Mouse (Mus musculus): ENCODE measurements at regions not wholly inside any gene's neighbourhood (a gene's known extent, or its start where the extent isn't known, plus 50 kb on each side); places are given as distances from the start of the nearest gene placed in this dataset.
A peak's percentile ranks its signal among the peaks of the same experiment; 100 is the strongest.
"Not testable (repeated sequence)": the region's sequence is repeated elsewhere in the genome, so short reads cannot be mapped to it uniquely, and the experiment has no call there.

DNA sequence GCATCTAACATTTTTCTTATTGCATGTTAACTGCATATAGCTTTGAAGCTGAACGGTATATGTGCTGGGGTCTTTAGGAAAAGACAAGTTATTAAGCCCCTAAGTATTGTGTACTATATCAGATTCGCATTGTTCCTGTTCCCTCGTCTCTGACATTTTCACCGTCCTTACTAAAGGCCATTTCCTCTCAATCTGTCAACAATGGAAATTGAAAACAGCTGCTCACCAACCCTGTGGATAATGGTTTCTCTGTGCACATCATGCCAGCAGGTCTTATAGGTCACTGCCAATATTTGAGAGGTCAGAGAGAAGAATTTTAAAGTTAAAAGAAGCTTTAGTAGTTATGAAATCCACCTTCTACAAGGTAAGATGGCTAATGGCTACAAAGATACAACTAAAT is 797.4 kb upstream of the Impad1 start:
- DNase-seq (ENCODE audit: low spot score), result no peak

GRCm38 (mm10) chr4:5587465-5587864 is 794.3 kb upstream of the Impad1 start:
- DNase-seq (ENCODE audit: low spot score), result no peak

GRCm38 (mm10) chr4:5585205-5585604 is 792.0 kb upstream of the Impad1 start:
- no peak for DNase-seq (ENCODE audit: low spot score)

GRCm38 (mm10) chr4:5583989-5584677 is 791.0 kb upstream of the Impad1 start:
- DNase-seq (ENCODE audit: low spot score), result peak; percentile 4

GRCm38 (mm10) chr4:5568076-5568475 is 774.9 kb upstream of the Impad1 start:
- DNase-seq (ENCODE audit: low spot score), result no peak

DNA sequence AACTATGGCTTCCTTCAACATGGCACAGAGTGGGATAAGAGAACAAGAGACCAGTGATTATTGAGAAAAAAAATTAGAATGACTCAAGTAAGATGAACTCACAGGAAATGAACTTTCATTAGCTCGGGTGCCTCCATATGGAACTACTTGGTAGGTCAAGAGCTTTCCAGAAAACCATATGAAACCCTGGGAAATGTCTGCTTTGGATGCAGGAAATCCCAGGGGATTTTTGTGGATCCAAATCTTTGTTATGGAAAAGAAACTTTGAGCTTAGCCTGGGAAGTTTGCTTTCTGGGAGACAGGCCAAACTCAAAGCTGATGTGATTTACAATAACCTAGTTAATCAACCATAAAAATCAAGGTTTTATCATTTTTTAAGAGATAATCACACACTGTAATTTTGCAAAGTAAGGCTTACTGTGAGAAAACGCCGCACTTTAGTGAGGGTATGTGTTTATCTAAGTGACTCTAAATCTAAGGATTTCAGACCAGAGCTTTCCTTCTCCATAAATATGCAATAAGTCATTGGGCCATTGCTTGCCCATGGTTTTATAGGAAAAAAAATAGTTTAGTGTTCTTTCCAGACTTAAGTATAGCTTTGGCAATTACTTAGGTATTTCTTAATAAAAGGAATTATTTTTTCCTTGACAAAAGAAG is 767.0 kb upstream of the Impad1 start:
- DNase-seq (ENCODE audit: low spot score), result no peak

DNA sequence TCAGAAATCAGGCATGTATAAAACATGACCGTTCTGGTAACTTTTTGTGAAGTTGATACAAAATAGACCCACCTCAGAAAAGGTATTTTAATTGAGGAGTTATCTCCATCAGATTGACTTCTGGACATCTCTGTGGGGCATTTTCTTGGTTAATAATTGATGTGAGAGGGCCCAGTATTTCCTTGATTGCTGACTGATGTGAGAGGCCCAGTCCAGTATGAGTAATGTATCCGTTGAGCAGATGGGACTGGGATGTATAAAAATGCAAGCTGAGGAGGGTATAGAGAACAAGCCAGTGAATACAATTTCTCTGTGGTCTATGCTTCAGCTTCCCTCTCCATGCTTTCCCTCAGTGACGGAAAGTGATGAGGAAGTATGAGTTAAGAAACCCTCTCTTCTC is 747.0 kb upstream of the Impad1 start:
- DNase-seq (ENCODE audit: low spot score), result no peak

DNA sequence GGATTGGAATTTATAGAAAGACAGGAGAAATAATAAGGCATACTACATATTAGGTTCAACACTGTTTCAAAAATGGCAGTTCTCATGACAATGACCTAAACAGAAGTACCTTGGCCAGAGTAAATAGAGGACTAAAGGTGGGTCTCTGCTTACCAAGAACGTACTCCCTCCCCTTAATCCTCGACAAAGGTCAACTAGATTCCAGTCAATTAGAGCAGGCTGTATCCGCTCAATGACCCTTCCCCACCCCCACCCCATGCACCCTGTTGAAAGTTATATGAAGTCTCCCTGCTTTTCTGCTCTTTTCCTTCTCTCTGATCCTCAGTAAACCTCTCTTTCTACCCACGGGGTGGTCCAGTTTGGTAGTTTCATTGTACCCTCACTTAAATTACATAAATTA is 737.3 kb upstream of the Impad1 start:
- DNase-seq (ENCODE audit: low spot score), result no peak

DNA sequence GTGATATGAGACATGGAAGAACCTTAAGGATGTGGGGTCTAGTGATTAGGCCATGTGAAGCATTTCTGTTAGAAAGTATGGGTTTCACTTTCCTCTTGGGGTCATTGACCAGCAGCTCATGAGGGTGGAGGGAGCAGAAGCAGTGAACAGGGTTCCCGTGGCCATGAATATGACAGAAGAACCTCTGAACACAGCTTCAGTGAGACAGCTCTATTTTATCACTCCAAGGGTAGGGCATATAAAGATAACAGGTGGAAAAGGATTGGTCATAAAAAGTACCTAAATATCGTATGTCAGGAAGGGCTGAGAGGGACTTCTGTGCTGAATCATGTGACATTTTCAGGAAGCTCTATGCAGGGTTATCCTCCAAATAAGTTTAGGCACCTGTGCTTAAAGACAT is 725.4 kb upstream of the Impad1 start:
- no peak for DNase-seq (ENCODE audit: low spot score)

- DNase-seq (ENCODE audit: low spot score), result not testable (repeated sequence)
Observed at GRCm38 (mm10) chr4:5515426-5515825, 722.3 kb upstream of the Impad1 start.

DNA sequence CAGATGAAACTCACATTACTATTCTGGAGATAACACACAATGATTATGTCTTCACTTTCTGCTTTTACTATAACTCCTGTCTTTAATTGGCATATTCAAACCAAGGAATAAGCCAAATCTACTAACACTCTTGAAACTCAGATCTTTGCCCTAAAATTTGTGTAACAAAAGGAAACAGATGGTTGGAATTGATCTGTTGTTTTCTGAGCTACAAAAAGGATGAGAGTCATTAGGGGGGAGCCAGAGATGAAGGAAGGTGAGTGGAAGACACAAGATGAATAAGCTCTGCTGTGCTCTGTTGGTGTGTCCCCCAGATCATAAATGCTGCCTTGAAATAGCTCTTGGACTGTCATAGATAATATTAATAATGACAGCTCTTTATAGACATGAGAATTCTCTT is 718.6 kb upstream of the Impad1 start:
- no peak for DNase-seq (ENCODE audit: low spot score)

GRCm38 (mm10) chr4:5509398-5509797 is 716.2 kb upstream of the Impad1 start:
- DNase-seq (ENCODE audit: low spot score), result no peak

DNA sequence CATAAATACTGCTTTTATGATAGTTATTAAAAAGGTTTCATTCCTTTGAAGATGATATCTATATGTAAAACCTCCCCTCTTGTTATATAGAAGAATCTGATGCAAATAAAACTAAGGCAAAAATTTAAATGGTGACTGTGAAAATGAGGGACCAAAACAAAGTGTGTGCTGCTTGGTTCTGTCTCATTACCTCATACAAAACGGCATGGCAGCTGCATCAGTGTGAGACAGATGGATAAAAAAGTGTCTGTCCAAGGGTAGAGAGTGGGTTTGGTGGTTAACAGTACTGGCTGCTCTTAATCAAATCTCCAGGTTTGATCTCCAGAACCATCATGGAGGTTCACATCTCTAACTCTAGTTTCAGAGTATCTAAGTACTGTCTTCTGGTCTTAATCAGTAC is 701.9 kb upstream of the Impad1 start:
- DNase-seq (ENCODE audit: low spot score), result no peak

DNA sequence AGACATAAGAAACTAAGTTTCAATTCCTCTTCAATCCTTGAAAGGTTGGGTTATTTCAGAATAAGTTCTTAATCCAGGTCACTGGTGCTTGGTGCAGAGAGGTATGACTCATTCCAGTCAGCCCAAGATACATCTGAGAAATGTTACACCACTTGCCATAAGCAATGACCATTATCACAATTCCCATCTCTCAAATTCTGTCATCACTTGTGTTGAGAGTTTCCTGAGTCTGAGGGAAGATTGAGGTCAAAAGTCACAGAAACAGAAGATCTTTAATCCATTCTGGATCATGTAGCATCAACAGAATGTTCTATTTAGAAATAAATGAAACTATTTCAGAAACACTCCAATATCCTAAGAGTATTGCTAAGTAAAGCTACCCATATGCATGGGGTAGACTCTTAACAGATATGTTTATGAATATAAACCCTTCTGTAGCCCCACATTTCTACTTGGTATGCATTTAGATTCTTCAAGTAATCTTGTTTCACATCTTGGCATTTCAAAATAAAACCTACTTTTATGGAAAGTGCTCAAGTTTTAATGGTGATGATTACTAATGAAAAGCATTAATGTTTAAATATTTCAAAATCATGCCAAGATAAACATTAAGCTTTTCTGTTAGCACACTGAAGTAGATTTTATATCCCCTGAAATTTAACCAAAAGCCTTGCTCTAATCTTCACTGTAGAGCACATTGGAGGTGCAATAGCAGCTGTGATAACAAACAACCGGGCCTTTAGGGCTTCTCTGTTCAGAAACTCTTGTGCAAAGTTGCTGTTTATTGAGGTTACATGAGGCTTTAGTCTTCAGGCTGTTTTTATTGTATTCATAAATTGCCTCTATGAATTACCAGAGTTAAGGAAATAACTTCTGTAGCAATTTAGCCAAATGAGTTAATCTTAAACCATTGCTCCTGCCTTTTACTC is 701.2 kb upstream of the Impad1 start:
- DNase-seq (ENCODE audit: low spot score), result no peak

DNA sequence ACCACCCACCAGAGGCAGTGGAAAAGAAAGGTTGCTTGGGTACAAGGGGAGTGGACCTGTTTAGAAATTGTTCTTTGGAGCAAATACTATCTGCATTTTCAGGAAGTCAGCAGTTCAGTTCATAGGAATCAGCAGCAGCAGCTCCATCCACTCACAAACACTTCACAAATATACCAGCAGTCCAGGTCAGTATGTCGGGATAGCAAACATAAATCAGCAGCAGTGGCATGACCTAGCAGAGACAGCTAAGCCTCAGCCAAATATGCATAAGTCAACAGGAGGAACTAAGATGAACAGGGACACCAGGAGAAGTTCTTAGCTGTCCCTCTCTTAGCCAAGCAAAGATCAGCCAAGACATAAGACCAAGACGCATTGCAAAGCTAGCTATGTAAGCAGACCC is 693.6 kb upstream of the Impad1 start:
- DNase-seq (ENCODE audit: low spot score), result no peak

- DNase-seq (ENCODE audit: low spot score), result no peak
Observed at GRCm38 (mm10) chr4:5471891-5472558, 678.9 kb upstream of the Impad1 start.

DNA sequence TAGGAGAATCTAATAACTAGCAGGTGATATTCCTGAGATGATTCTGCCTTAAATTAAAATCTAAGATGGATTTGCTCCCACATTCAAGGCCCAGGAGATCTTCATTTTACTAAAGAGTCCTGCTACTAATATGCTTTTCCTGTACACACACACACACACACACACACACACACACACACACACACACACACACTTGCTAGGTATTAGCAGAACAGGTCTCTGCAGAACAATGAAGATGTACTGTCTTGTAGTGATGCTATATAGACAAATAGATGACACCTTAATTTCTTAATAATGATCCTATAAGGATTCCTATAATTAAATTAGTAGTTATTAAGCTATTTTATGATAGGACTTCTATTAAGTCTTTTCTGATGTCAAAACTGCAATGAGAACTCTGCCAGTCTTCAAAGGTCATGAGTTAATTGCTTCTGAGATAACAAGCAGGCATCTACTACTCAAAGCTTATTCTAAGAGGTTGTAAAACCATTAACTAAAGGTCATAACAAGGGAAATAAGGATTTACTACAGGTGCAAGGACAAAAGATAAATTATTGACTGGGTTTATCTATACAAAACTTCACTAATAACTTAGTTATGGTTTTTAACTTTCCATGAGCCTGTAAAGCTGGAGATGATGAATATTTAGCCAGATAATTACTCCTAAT is 666.0 kb upstream of the Impad1 start:
- DNase-seq (ENCODE audit: low spot score), result no peak

- no peak for DNase-seq (ENCODE audit: low spot score)
Observed at GRCm38 (mm10) chr4:5450417-5450816, 657.3 kb upstream of the Impad1 start.

- DNase-seq (ENCODE audit: low spot score), result no peak
Observed at GRCm38 (mm10) chr4:5441339-5442019, 648.3 kb upstream of the Impad1 start.

DNA sequence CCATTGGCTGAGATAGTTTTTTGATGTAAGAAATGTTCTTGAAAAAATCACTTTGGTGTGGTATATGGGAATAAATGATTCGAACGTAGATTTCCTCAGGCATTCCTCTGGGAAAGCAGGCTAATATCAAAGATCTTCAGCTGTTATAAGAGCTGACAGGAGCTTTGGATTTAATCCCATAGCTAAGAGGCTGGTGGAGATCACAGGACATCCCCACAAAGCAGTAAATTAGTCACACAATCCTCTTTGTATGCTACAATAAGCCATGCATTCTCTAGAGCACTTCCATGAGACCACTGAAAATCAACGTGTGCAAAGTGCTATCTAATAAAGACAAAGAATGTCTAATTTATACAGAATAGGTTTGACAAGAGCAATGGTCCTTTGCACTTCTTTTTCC is 643.9 kb upstream of the Impad1 start:
- no peak for DNase-seq (ENCODE audit: low spot score)

Data from testis, postnatal 14 days (tissue).